Mouse (Mus musculus) midbrain, embryonic 10.5 days (tissue): ENCODE data around the gene Cep68. TPM values are rescaled to one million over a fixed set of nuclear protein-coding genes. Genes with fewer than 3 reads are reported as not detected.
"Not testable (repeated sequence)": the region's sequence is repeated elsewhere in the genome, so short reads cannot be mapped to it uniquely, and the experiment has no call there.

Experiments used
- DNase-seq: peaks from one replicate; pipeline ENCODE4 v3.0.0-alpha.2; 2017; ENCODE audit warnings: low spot score
- H3K27ac ChIP-seq: fragments of 300-500 bp; sonication (generic); replicated peaks from 2 replicates; pipeline ENCODE4 v1.5.1; 2016; ENCODE audit warnings: mild to moderate bottlenecking
- H3K27me3 ChIP-seq: fragments of 300-500 bp; sonication (generic); 2 replicates; pipeline ENCODE4 v1.6.1; 2016; ENCODE audit warnings: low read depth, mild to moderate bottlenecking; ENCODE audit not compliant: poor library complexity, severe bottlenecking
- H3K36me3 ChIP-seq: fragments of 300-500 bp; sonication (generic); 2 replicates; pipeline ENCODE4 v1.6.1; 2016; ENCODE audit warnings: mild to moderate bottlenecking, moderate library complexity
- H3K4me1 ChIP-seq: fragments of 300-500 bp; sonication (generic); 2 replicates; pipeline ENCODE4 v1.6.1; 2016
- H3K4me3 ChIP-seq: fragments of 300-500 bp; sonication (generic); 2 replicates; pipeline ENCODE4 v1.5.1; 2016; ENCODE audit warnings: mild to moderate bottlenecking, moderate library complexity
- H3K9me3 ChIP-seq: fragments of 300-500 bp; sonication (generic); replicated peaks from 2 replicates; pipeline ENCODE4 v1.6.1; 2016; ENCODE audit warnings: mild to moderate bottlenecking
- WGBS: fragments of 180-500 bp; shearing (Covaris S2); methylation state at CpG from one replicate; pipeline ENCODE4 v1.1.7; 2016; 5-methylcytosine and 5-hydroxymethylcytosine counted together
- polyA plus RNA-seq: library from polyadenylated mRNA; unstranded; fragments of >200 nt; fragmentation: Nextera tagmentation; extraction: Ambion mirVana; gene quantifications from 2 replicates; pipeline ENCODE4 v1.2.1, GENCODE M21; 2016

The Cep68 gene
- polyA plus RNA-seq, 1 experiment from 2014 or later = 38.1 TPM

DNA sequence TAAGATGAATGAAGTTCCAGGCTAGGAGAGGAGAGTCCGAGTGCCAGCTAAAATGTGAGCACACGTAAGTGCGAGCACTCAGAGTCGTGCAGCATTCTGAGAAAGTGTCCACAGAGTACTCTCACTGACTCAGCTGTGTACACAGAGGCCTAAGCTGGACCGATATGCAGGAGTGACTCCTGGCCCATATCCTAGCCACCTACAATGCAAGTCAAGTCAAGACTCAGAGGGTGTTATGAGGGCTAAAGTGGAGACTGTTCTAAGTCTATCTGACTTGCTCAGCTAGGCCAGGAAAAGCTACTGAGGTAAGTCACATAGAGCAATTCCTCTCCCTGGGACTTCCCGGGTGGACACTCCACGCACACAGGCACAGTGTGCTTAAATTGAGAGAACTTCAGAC, 12.2 kb downstream of the Cep68 start:
- Histone ChIP-seq H3K36me3 (peaks cover 99% of the 10 kb centered on the region), H3K27me3 (no peaks in the 10 kb centered on the region), H3K9me3 (no peaks in the 10 kb centered on the region), H3K4me3 (no peak overlapping the region), H3K4me1 (0 out of 2 replicates have a peak, but pooled peaks cover 3% of the 10 kb centered on the region), H3K27ac (no peak overlapping the region)
- WGBS = 91% methylated on average over 7 of the region's 7 CpGs
- DNase-seq = no peak

- peaks cover 98% of the 10 kb centered on the region for H3K36me3 ChIP-seq
- WGBS = 72% methylated on average over 3 of the region's 3 CpGs
- no peak for DNase-seq
Observed at GRCm38 (mm10) chr11:20234233-20234632, 15.0 kb downstream of the Cep68 start.

DNA sequence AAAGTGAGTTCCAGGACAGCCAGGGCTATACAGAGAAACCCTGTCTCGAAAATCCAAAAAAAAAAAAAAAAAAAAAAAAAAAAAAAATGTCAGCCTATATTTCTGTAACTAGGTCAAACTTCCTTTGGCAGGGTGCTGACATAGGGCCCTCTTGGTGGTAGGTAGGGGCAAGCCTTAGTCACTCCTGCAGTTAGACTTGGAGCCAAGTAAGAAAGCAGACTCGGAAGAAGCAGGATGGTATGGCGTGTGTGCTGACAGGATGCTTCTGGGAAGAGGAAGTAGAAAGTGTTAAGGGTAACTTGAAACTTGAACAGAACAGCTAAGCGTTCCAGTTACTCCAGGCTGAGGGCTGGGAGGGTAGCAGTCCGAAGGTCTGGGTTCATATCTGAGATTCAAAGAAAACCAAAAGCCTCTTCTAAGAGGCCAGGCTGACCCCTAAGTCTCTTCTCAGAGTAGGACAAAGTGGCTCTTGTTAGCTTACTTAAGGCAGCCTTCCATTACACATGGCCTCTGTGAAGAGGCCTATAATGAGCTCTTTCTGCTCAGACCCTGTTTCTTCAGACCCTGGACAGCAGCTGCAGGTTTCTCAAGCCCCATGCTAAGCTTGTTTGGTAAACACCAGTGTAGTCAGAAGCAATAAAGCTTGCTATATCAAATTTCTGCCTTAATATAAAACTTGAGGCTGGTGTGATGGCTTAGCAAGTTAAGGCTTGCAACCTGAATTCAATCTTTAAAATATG, 17.0 kb downstream of the Cep68 start:
- no peak overlapping the region; the same call in 1 of the 2 replicates for H3K27ac ChIP-seq
- H3K9me3 ChIP-seq = no peaks in the 10 kb centered on the region
- H3K4me1 ChIP-seq = peaks cover 22% of the 10 kb centered on the region
- 73% methylated on average over 5 of the region's 5 CpGs for WGBS
- peaks cover 98% of the 10 kb centered on the region for H3K36me3 ChIP-seq
- H3K27me3 ChIP-seq = no peaks in the 10 kb centered on the region
- no peak overlapping the region for H3K4me3 ChIP-seq
- no peak for DNase-seq

More at GRCm38 (mm10) chr11:20234233-20234632, 15.0 kb downstream of the Cep68 start:
- H3K4me1 ChIP-seq = peaks cover 22% of the 10 kb centered on the region
- no peak overlapping the region for H3K27ac ChIP-seq
- H3K4me3 ChIP-seq = no peak overlapping the region
- no peaks in the 10 kb centered on the region for H3K9me3 ChIP-seq
- H3K27me3 ChIP-seq = no peaks in the 10 kb centered on the region

DNA sequence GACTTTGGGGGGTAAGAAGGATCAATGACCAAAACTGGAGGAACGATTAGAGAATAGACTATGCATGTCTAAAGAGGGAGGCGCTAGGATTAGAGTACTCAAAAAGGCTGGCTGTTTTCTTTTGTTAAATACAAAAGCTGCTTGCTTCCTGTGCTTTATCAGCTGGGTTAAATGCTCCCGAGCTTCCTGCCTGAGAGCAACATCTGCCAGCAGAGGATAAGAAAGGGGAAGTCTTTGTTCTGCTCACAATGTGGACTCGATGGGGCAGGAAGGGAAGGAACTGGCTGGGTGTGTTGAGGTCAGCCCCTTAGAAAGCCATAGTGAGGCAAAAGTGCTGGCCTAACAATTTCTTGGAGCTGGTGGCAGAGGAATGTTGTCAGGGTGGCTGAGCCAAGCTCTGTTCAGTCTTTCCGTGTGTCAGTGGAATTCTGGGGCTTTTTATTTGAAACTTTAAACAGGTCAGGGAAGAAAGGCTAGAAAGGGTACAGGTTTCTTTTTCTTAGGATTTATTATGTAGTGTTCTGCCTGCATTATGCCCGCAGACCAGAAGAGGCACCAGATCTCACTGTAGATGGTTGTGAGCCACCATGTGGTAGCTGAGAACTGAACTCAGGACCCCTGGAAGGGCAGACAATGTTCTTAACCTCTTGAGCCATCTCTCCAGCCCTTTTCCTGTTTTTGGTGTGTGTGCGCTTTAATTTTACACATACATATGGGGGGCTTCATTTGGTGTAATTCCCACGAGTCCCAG, 17.9 kb downstream of the Cep68 start:
- H3K27me3 ChIP-seq = no peaks in the 10 kb centered on the region
- H3K9me3 ChIP-seq = no peaks in the 10 kb centered on the region
- peak; percentile 62 for DNase-seq
- H3K27ac ChIP-seq = peak overlapping the region; percentile 72
- 37% methylated on average over 8 of the region's 8 CpGs for WGBS
- H3K36me3 ChIP-seq = peaks cover 96% of the 10 kb centered on the region
- H3K4me1 ChIP-seq = peaks cover 22% of the 10 kb centered on the region
- H3K4me3 ChIP-seq = no peak overlapping the region

DNA sequence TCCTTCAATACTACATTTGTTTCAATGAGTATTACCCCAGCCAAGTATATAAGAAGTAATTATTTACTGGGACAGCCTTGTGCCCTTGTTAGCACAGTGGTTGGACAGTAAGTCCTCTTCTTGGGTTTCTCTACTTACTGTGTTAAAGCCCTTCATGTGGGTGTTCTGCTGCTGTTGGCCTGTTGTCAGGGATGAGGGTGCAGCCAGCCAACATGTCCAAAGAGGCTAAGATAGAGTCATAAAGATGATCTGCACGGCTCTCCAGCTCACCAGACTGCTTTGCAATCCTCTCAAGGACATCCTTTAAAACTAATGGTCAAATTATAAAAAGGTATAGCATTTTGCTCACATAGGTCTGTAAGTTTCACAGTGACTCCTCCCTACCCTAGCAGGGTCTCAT, 18.9 kb downstream of the Cep68 start:
- no peak overlapping the region for H3K27ac ChIP-seq
- H3K9me3 ChIP-seq = no peaks in the 10 kb centered on the region
- H3K4me3 ChIP-seq = no peak overlapping the region
- H3K4me1 ChIP-seq = peaks cover 22% of the 10 kb centered on the region
- H3K27me3 ChIP-seq = no peaks in the 10 kb centered on the region
- WGBS = 88% methylated on average over 1 of the region's 1 CpGs
- no peak for DNase-seq
- peaks cover 96% of the 10 kb centered on the region for H3K36me3 ChIP-seq

- no peak for DNase-seq
- Histone ChIP-seq H3K4me1 (peaks cover 22% of the 10 kb centered on the region), H3K9me3 (no peaks in the 10 kb centered on the region), H3K4me3 (no peak overlapping the region), H3K27ac (no peak overlapping the region), H3K36me3 (peaks cover 96% of the 10 kb centered on the region), H3K27me3 (no peaks in the 10 kb centered on the region)
- WGBS = 95% methylated on average over 4 of the region's 4 CpGs
Observed at GRCm38 (mm10) chr11:20229311-20229710, 19.9 kb downstream of the Cep68 start.

- H3K4me3 ChIP-seq = no peak overlapping the region
- 88% methylated on average over 5 of the region's 5 CpGs for WGBS
- H3K9me3 ChIP-seq = no peaks in the 10 kb centered on the region
- no peak for DNase-seq
- H3K27me3 ChIP-seq = no peaks in the 10 kb centered on the region
- H3K4me1 ChIP-seq = peaks cover 22% of the 10 kb centered on the region
- peaks cover 96% of the 10 kb centered on the region for H3K36me3 ChIP-seq
- no peak overlapping the region for H3K27ac ChIP-seq
Observed at GRCm38 (mm10) chr11:20228666-20229065, 20.6 kb downstream of the Cep68 start.

- Histone ChIP-seq H3K4me1 (peaks cover 11% of the 10 kb centered on the region), H3K27me3 (no peaks in the 10 kb centered on the region), H3K36me3 (peaks cover 95% of the 10 kb centered on the region), H3K9me3 (no peaks in the 10 kb centered on the region), H3K27ac (no peak overlapping the region), H3K4me3 (no peak overlapping the region)
- WGBS = 94% methylated on average over 4 of the region's 4 CpGs
- no peak for DNase-seq
Observed at GRCm38 (mm10) chr11:20225938-20226337, 23.3 kb downstream of the Cep68 start.

- 87% methylated on average over 6 of the region's 6 CpGs for WGBS
- H3K9me3 ChIP-seq = no peaks in the 10 kb centered on the region
- H3K4me3 ChIP-seq = no peak overlapping the region
- H3K27ac ChIP-seq = no peak overlapping the region
- H3K36me3 ChIP-seq = peaks cover 94% of the 10 kb centered on the region
- H3K4me1 ChIP-seq = no peaks in the 10 kb centered on the region
- no peak for DNase-seq
- no peaks in the 10 kb centered on the region for H3K27me3 ChIP-seq
Observed at GRCm38 (mm10) chr11:20224196-20224595, 25.0 kb downstream of the Cep68 start.

GRCm38 (mm10) chr11:20221671-20222070, 27.6 kb downstream of the Cep68 start:
- H3K4me3 ChIP-seq, H3K9me3 ChIP-seq, H3K27ac ChIP-seq, H3K27me3 ChIP-seq, H3K4me1 ChIP-seq, DNase-seq: not testable (repeated sequence)
- H3K36me3 ChIP-seq = peaks cover 94% of the 10 kb centered on the region
- 33% methylated on average over 1 of the region's 1 CpGs for WGBS

GRCm38 (mm10) chr11:20217227-20217626, 32.0 kb downstream of the Cep68 start:
- peaks cover 75% of the 10 kb centered on the region for H3K36me3 ChIP-seq
- no peak overlapping the region for H3K4me3 ChIP-seq
- H3K4me1 ChIP-seq = no peaks in the 10 kb centered on the region
- no peak overlapping the region for H3K27ac ChIP-seq
- no peak for DNase-seq
- H3K9me3 ChIP-seq = no peaks in the 10 kb centered on the region
- H3K27me3 ChIP-seq = no peaks in the 10 kb centered on the region
- 100% methylated on average over 1 of the region's 1 CpGs for WGBS

- Histone ChIP-seq H3K27me3 (no peaks in the 10 kb centered on the region), H3K9me3 (no peaks in the 10 kb centered on the region), H3K27ac (no peak overlapping the region), H3K4me1 (no peaks in the 10 kb centered on the region), H3K4me3 (no peak overlapping the region), H3K36me3 (peaks cover 70% of the 10 kb centered on the region)
- no peak for DNase-seq
- WGBS = 88% methylated on average over 4 of the region's 4 CpGs
Observed at GRCm38 (mm10) chr11:20216415-20216814, 32.8 kb downstream of the Cep68 start.

DNA sequence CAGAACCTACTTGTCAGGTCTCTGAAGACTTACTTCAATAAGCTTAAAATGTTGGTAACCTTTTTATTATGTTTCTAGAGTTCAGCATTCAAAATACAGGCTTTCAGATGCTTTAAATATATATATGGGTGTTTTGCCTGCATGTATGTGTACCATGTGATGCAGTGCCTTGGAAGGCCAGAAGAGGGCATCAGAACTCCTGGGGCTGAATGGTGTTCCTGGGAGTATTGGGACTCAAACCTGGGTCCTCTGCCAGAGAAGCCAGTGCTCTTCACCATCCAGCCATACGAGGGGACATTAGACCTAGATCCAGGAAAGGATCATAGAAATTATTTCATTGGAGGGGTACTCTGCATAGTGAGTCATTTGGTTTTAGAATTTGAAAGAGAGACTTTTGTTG, 34.5 kb downstream of the Cep68 start:
- Histone ChIP-seq H3K4me1 (no peaks in the 10 kb centered on the region), H3K27me3 (no peaks in the 10 kb centered on the region), H3K9me3 (no peaks in the 10 kb centered on the region), H3K36me3 (peaks cover 54% of the 10 kb centered on the region), H3K4me3 (no peak overlapping the region), H3K27ac (no peak overlapping the region)
- DNase-seq = no peak
- 100% methylated on average over 1 of the region's 1 CpGs for WGBS
